Mouse (Mus musculus) kidney, embryonic 16.5 days (tissue): ENCODE measurements around the gene Rnf145. TPM values are rescaled to one million over a fixed set of nuclear protein-coding genes. Genes with fewer than 3 reads are reported as not detected.

Source experiments
- ATAC-seq: fragments of 200-750 bp; cut with Nextera tagmentation; 2 replicates; pipeline ENCODE4 v1.8.0; 2017; ENCODE audit warnings: moderate TSS enrichment; ENCODE audit not compliant: low FRiP score, low TSS enrichment
- H3K27ac ChIP-seq: fragments of 300-500 bp; sonication (generic); 2 replicates; pipeline ENCODE4 v1.5.1; 2014; ENCODE audit warnings: low read length
- H3K27me3 ChIP-seq: fragments of 300-500 bp; sonication (generic); 2 replicates; pipeline ENCODE4 v1.6.1; 2014; ENCODE audit warnings: low read length, control low read depth, mixed read lengths; ENCODE audit not compliant: insufficient read depth
- H3K36me3 ChIP-seq: fragments of 300-500 bp; sonication (generic); 2 replicates; pipeline ENCODE4 v1.6.1; 2014; ENCODE audit warnings: low read length, control low read depth, mixed read lengths; ENCODE audit not compliant: insufficient read depth
- H3K4me1 ChIP-seq: fragments of 300-500 bp; sonication (generic); 2 replicates; pipeline ENCODE4 v1.6.1; 2014; ENCODE audit warnings: low read length, control low read depth, mixed read lengths; ENCODE audit not compliant: insufficient read depth
- H3K4me2 ChIP-seq: fragments of 300-500 bp; sonication (generic); replicated peaks from 2 replicates; pipeline ENCODE4 v1.6.1; 2014; ENCODE audit warnings: low read depth, low read length
- H3K4me3 ChIP-seq: fragments of 300-500 bp; sonication (generic); 2 replicates; pipeline ENCODE4 v1.5.1; 2014; ENCODE audit warnings: mild to moderate bottlenecking, low read length
- H3K9ac ChIP-seq: fragments of 300-500 bp; sonication (generic); replicated peaks from 2 replicates; pipeline ENCODE4 v1.6.1; 2014; ENCODE audit warnings: low read length
- H3K9me3 ChIP-seq: fragments of 300-500 bp; sonication (generic); 2 replicates; pipeline ENCODE4 v1.6.1; 2016; ENCODE audit warnings: low read length, control low read depth
- WGBS: fragments of 180-500 bp; shearing (Covaris S2); extraction: QIAGEN DNeasy Blood & Tissue Kit; methylation state at CpG from one replicate; pipeline ENCODE4 v1.1.7; 2014; 5-methylcytosine and 5-hydroxymethylcytosine counted together
- polyA plus RNA-seq: library from polyadenylated mRNA; unstranded; fragments of >200 nt; fragmentation: Nextera tagmentation; extraction: Ambion mirVana; gene quantifications from 2 replicates; pipeline ENCODE4 v1.2.1, GENCODE M21; 2015

The Rnf145 gene
- polyA plus RNA-seq, 1 experiment from 2014 or later = 64.3 TPM

DNA sequence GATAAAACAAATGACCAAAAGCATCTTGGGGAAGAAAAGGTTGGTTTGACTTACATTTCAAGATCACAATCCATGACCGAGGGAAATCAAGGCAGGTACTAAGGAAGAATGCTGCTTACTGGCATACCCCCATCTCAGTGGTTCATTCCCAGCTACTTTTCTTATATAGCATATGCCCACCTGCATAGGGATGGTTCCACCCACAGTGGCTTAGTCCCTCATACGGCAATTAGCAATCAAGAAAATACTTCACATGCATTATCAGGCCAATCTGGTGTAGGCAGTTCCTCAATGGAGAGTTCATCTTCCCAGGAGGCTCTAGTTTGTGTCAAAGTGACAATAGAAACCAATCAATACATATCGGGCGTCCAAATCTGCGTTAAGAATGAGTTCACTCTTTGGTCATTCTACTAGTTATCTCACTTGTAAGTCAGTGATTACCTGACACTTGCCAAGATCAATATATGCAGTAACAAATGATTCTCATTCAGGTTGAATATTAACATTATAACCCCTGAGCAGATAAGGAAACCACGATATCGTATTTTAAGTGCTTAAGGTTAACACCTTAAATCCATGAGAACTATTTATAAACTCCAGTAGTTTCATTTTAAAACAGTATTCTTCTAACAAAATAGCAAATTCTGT lies 33.6 kb upstream of the Rnf145 start:
- H3K4me3 ChIP-seq = no peak overlapping the region
- no peak overlapping the region for H3K4me2 ChIP-seq
- H3K4me1 ChIP-seq = no peaks in the 10 kb centered on the region
- H3K9ac ChIP-seq = no peak overlapping the region
- ATAC-seq = no peak
- no peaks in the 10 kb centered on the region for H3K9me3 ChIP-seq
- H3K27ac ChIP-seq = no peak overlapping the region
- 88% methylated on average over 7 of the region's 7 CpGs for WGBS
- no peaks in the 10 kb centered on the region for H3K27me3 ChIP-seq
- H3K36me3 ChIP-seq = no peaks in the 10 kb centered on the region

DNA sequence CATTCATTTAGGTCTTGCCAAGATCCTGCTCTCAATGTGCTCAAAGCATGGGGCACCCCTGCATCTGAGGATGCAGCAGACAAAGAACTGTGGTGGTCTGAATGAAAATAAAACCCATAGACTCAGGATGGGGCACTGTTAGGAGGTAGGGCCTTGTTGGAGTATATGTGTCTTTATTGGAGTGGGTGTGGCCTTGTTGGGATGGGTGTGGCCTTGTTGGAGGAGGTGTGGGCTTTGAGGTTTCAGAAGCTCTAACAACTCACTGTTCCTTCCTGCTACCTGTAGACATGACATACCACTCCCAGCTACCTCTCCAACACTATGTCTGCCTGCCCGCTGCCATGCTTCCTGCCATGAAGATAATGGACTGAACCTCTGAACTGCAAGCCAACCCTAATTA lies 29.6 kb upstream of the Rnf145 start:
- no peaks in the 10 kb centered on the region for H3K4me1 ChIP-seq
- 96% methylated on average over 1 of the region's 1 CpGs for WGBS
- no peaks in the 10 kb centered on the region for H3K27me3 ChIP-seq

GRCm38 (mm10) chr11:44494643-44495323 lies 24.0 kb upstream of the Rnf145 start:
- Histone ChIP-seq H3K36me3 (no peaks in the 10 kb centered on the region), H3K9me3 (no peaks in the 10 kb centered on the region), H3K4me3 (no peak overlapping the region), H3K4me1 (peaks cover 11% of the 10 kb centered on the region; the same call in 1 of the 2 replicates), H3K27me3 (no peaks in the 10 kb centered on the region), H3K27ac (no peak overlapping the region), H3K9ac (no peak overlapping the region), H3K4me2 (no peak overlapping the region)
- WGBS = 81% methylated on average over 5 of the region's 5 CpGs
- ATAC-seq = no peak

More for the DNA sequence above, 29.6 kb upstream of the Rnf145 start:
- Histone ChIP-seq H3K9me3 (no peaks in the 10 kb centered on the region), H3K4me3 (no peak overlapping the region), H3K27ac (no peak overlapping the region), H3K9ac (no peak overlapping the region), H3K36me3 (no peaks in the 10 kb centered on the region), H3K4me2 (no peak overlapping the region)
- no peak for ATAC-seq

- peak overlapping the region; percentile 72 for H3K27ac ChIP-seq
- H3K27me3 ChIP-seq = no peaks in the 10 kb centered on the region
- no peaks in the 10 kb centered on the region for H3K36me3 ChIP-seq
- peaks cover 11% of the 10 kb centered on the region; the same call in 1 of the 2 replicates for H3K4me1 ChIP-seq
- peak; percentile 65 for ATAC-seq
- H3K4me2 ChIP-seq = no peak overlapping the region
- H3K9ac ChIP-seq = no peak overlapping the region
- WGBS = 25% methylated on average over 3 of the region's 3 CpGs
- no peak overlapping the region for H3K4me3 ChIP-seq
- H3K9me3 ChIP-seq = no peaks in the 10 kb centered on the region
Observed at GRCm38 (mm10) chr11:44496217-44496616, 22.5 kb upstream of the Rnf145 start.

GRCm38 (mm10) chr11:44498412-44499272 lies 20.1 kb upstream of the Rnf145 start:
- Histone ChIP-seq H3K4me2 (no peak overlapping the region), H3K27ac (no peak overlapping the region), H3K9me3 (no peaks in the 10 kb centered on the region), H3K36me3 (no peaks in the 10 kb centered on the region), H3K4me3 (no peak overlapping the region), H3K4me1 (peaks cover 11% of the 10 kb centered on the region; the same call in 1 of the 2 replicates), H3K27me3 (no peaks in the 10 kb centered on the region), H3K9ac (no peak overlapping the region)
- no peak for ATAC-seq
- 51% methylated on average over 13 of the region's 13 CpGs for WGBS

- no peaks in the 10 kb centered on the region for H3K27me3 ChIP-seq
- no peaks in the 10 kb centered on the region for H3K36me3 ChIP-seq
- H3K4me3 ChIP-seq = no peak overlapping the region
- H3K27ac ChIP-seq = no peak overlapping the region
- H3K4me2 ChIP-seq = no peak overlapping the region
- H3K9me3 ChIP-seq = no peaks in the 10 kb centered on the region
- H3K4me1 ChIP-seq = peaks cover 9% of the 10 kb centered on the region; the same call in 1 of the 2 replicates
- ATAC-seq = no peak
- WGBS = 77% methylated on average over 7 of the region's 7 CpGs
- no peak overlapping the region for H3K9ac ChIP-seq
Observed at GRCm38 (mm10) chr11:44500966-44501365, 17.8 kb upstream of the Rnf145 start.

- Histone ChIP-seq H3K9me3 (no peaks in the 10 kb centered on the region), H3K27me3 (no peaks in the 10 kb centered on the region), H3K4me2 (no peak overlapping the region), H3K4me3 (no peak overlapping the region), H3K9ac (no peak overlapping the region), H3K4me1 (peaks cover 4% of the 10 kb centered on the region; the same call in 1 of the 2 replicates), H3K36me3 (no peaks in the 10 kb centered on the region), H3K27ac (no peak overlapping the region)
- ATAC-seq = no peak
- WGBS = 77% methylated on average over 2 of the region's 2 CpGs
Observed at GRCm38 (mm10) chr11:44501477-44501876, 17.3 kb upstream of the Rnf145 start.

GRCm38 (mm10) chr11:44502931-44503330 lies 15.8 kb upstream of the Rnf145 start:
- Histone ChIP-seq H3K27ac (no peak overlapping the region), H3K4me2 (no peak overlapping the region), H3K9me3 (no peaks in the 10 kb centered on the region), H3K27me3 (no peaks in the 10 kb centered on the region), H3K4me1 (no peaks in the 10 kb centered on the region), H3K4me3 (no peak overlapping the region), H3K36me3 (no peaks in the 10 kb centered on the region), H3K9ac (no peak overlapping the region)
- 26% methylated on average over 5 of the region's 5 CpGs for WGBS
- no peak for ATAC-seq

DNA sequence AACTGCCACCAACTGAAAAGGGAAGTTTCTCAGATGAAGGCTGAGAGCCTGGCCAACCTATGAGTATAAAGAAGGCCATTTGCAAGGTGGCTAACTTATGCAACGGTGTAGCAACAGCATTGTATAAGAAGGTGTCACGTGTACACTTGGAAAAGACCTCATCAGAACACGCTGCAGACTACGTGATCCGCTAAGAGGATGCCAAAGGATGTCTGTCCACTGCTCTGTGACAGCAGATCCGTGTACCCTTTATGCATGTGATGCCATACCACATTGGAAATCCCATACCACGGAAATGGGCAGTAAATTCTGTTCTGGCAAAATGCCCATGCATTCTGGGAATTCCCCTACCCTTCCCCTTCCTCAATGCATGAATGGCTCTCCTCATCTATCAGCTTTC lies 14.6 kb upstream of the Rnf145 start:
- Histone ChIP-seq H3K4me3 (no peak overlapping the region), H3K27ac (no peak overlapping the region), H3K4me2 (no peak overlapping the region), H3K9ac (no peak overlapping the region), H3K27me3 (no peaks in the 10 kb centered on the region), H3K9me3 (no peaks in the 10 kb centered on the region), H3K4me1 (no peaks in the 10 kb centered on the region), H3K36me3 (no peaks in the 10 kb centered on the region)
- peak; percentile 46; the same call in 1 of the 2 replicates for ATAC-seq
- WGBS = 81% methylated on average over 7 of the region's 7 CpGs
